Mouse (Mus musculus): ENCODE measurements around the gene Brap.
A peak's percentile ranks its signal among the peaks of the same experiment; 100 is the strongest.

GRCm38 (mm10) chr5:121627871-121628270, 32.5 kb upstream of the Brap start:
- TF ChIP-seq USF1 (IDR thresholded peaks at IDR 0.05; ENCODE audit: low read depth, low read length), result no peak
- TF ChIP-seq CTCF (IDR thresholded peaks at IDR 0.05 in 2 of 3, conservative IDR thresholded peaks at IDR 0.05 in 1 of 3; ENCODE audit: control insufficient read depth in 1 of 3, insufficient read depth in 1 of 3, low read depth in 2 of 3, low read length in 3 of 3, poor library complexity in 1 of 3, severe bottlenecking in 1 of 3), result peak; percentile 85 to 99 (median 91)
- peak; percentile 48 for TF ChIP-seq RAD21 (IDR thresholded peaks at IDR 0.05; ENCODE audit: low read depth, low read length)
- no peak for TF ChIP-seq TBP (IDR thresholded peaks at IDR 0.05; ENCODE audit: low read depth, low read length)
- no peak for TF ChIP-seq EP300 (IDR thresholded peaks at IDR 0.05; ENCODE audit: low read depth in 1 of 2, low read length in 2 of 2)
- no peak for TF ChIP-seq POLR2A (IDR thresholded peaks at IDR 0.05; ENCODE audit: control insufficient read depth in 1 of 2, insufficient read depth in 1 of 2, low read depth in 1 of 2, low read length in 2 of 2, poor library complexity in 1 of 2)
- TF ChIP-seq MAX (IDR thresholded peaks at IDR 0.05; ENCODE audit: low read length), result no peak
- TF ChIP-seq NELFE (IDR thresholded peaks at IDR 0.05; ENCODE audit: low read depth, low read length), result no peak

Measured in MEL (cell line).